Mouse (Mus musculus) neural tube, embryonic 12.5 days (tissue): Measurements from ENCODE around the gene Utp11. TPM values are rescaled to one million over a fixed set of nuclear protein-coding genes. Genes with fewer than 3 reads are reported as not detected.
"Not testable (repeated sequence)": the region's sequence is repeated elsewhere in the genome, so short reads cannot be mapped to it uniquely, and the experiment has no call there.

Experiments
- ATAC-seq: fragments of 200-750 bp; cut with Nextera tagmentation; 2 replicates; pipeline ENCODE4 v1.8.0; 2017; ENCODE audit warnings: low read depth, mild to moderate bottlenecking, moderate TSS enrichment, moderate library complexity; ENCODE audit not compliant: low FRiP score
- H3K27ac ChIP-seq: fragments of 300-500 bp; sonication (generic); 2 replicates; pipeline ENCODE4 v1.5.1; 2016
- H3K27me3 ChIP-seq: fragments of 300-500 bp; sonication (generic); replicated peaks from 2 replicates; pipeline ENCODE4 v1.6.1; 2016; ENCODE audit warnings: mild to moderate bottlenecking
- H3K36me3 ChIP-seq: fragments of 300-500 bp; sonication (generic); 2 replicates; pipeline ENCODE4 v1.6.1; 2016; ENCODE audit warnings: mild to moderate bottlenecking
- H3K4me1 ChIP-seq: fragments of 300-500 bp; sonication (generic); 2 replicates; pipeline ENCODE4 v1.6.1; 2016
- H3K4me2 ChIP-seq: fragments of 300-500 bp; sonication (generic); replicated peaks from 2 replicates; pipeline ENCODE4 v1.6.1; 2016; ENCODE audit warnings: mild to moderate bottlenecking
- H3K4me3 ChIP-seq: fragments of 300-500 bp; sonication (generic); 2 replicates; pipeline ENCODE4 v1.5.1; 2016
- H3K9ac ChIP-seq: fragments of 300-500 bp; sonication (generic); 2 replicates; pipeline ENCODE4 v1.6.1; 2016; ENCODE audit warnings: mild to moderate bottlenecking
- H3K9me3 ChIP-seq: fragments of 300-500 bp; sonication (generic); 2 replicates; pipeline ENCODE4 v1.6.1; 2016; ENCODE audit warnings: mild to moderate bottlenecking
- WGBS: fragments of 180-500 bp; shearing (Covaris S2); methylation state at CpG from one replicate; pipeline ENCODE4 v1.1.7; 2016; 5-methylcytosine and 5-hydroxymethylcytosine counted together
- polyA plus RNA-seq: library from polyadenylated mRNA; unstranded; fragments of >200 nt; fragmentation: Nextera tagmentation; extraction: Ambion mirVana; gene quantifications from 2 replicates; pipeline ENCODE4 v1.2.1, GENCODE M21; 2016

Utp11 gene
- polyA plus RNA-seq, 1 experiment from 2014 or later, result 58.5 TPM

- ATAC-seq, result no peak
- Histone ChIP-seq H3K9me3 (no peaks in the 10 kb centered on the region), H3K9ac (no peak overlapping the region), H3K4me3 (no peak overlapping the region), H3K27ac (no peak overlapping the region), H3K27me3 (peaks cover 19% of the 10 kb centered on the region), H3K4me2 (no peak overlapping the region), H3K36me3 (peaks cover 11% of the 10 kb centered on the region), H3K4me1 (peaks cover 26% of the 10 kb centered on the region)
- WGBS, result 83% methylated on average over 6 of the region's 6 CpGs
These were observed 19.2 kb upstream of the Utp11 start for GRCm38 (mm10) chr4:124712618-124713017.

- Histone ChIP-seq H3K4me3 (no peak overlapping the region), H3K36me3 (peaks cover under 1% of the 10 kb centered on the region), H3K9ac (no peak overlapping the region), H3K27me3 (peaks cover 19% of the 10 kb centered on the region), H3K4me2 (no peak overlapping the region), H3K27ac (no peak overlapping the region), H3K9me3 (no peaks in the 10 kb centered on the region), H3K4me1 (peaks cover 24% of the 10 kb centered on the region)
- ATAC-seq, result no peak
- 9% methylated on average over 5 of the region's 5 CpGs for WGBS
These were observed 17.4 kb upstream of the Utp11 start for GRCm38 (mm10) chr4:124710776-124711291.

GRCm38 (mm10) chr4:124709961-124710446 lies 16.6 kb upstream of the Utp11 start:
- no peak overlapping the region for H3K9ac ChIP-seq
- H3K4me1 ChIP-seq, result peaks cover 18% of the 10 kb centered on the region
- H3K9me3 ChIP-seq, result no peaks in the 10 kb centered on the region
- H3K27ac ChIP-seq, result no peak overlapping the region
- H3K36me3 ChIP-seq, result no peaks in the 10 kb centered on the region
- ATAC-seq, result no peak
- H3K4me2 ChIP-seq, result peak overlapping the region; percentile 54
- 3% methylated on average over 18 of the region's 18 CpGs for WGBS
- 0 out of 2 replicates have a peak overlapping the region, but pooled peaks have one; percentile 9 for H3K4me3 ChIP-seq
- peaks cover 19% of the 10 kb centered on the region for H3K27me3 ChIP-seq

GRCm38 (mm10) chr4:124708518-124709477 lies 15.4 kb upstream of the Utp11 start:
- Histone ChIP-seq H3K4me2 (peak overlapping the region; percentile 55), H3K9me3 (no peaks in the 10 kb centered on the region), H3K27ac (no peak overlapping the region), H3K9ac (no peak overlapping the region), H3K4me3 (peak overlapping the region; percentile 27), H3K4me1 (peaks cover 30% of the 10 kb centered on the region), H3K27me3 (peaks cover 19% of the 10 kb centered on the region), H3K36me3 (no peaks in the 10 kb centered on the region)
- 3% methylated on average over 41 of the region's 41 CpGs for WGBS
- no peak for ATAC-seq

- H3K27ac ChIP-seq, H3K9ac ChIP-seq, ATAC-seq, H3K36me3 ChIP-seq, H3K9me3 ChIP-seq, H3K4me3 ChIP-seq: not testable (repeated sequence)
- 30% methylated on average over 1 of the region's 1 CpGs for WGBS
- Histone ChIP-seq H3K4me1 (peaks cover 30% of the 10 kb centered on the region), H3K4me2 (peak overlapping the region; percentile 55; the same call in 1 of the 2 replicates), H3K27me3 (peaks cover 19% of the 10 kb centered on the region)
These were observed 14.8 kb upstream of the Utp11 start for GRCm38 (mm10) chr4:124708200-124708517.

GRCm38 (mm10) chr4:124707381-124708199 lies 14.2 kb upstream of the Utp11 start:
- H3K27ac ChIP-seq, H3K36me3 ChIP-seq, ATAC-seq, H3K9me3 ChIP-seq, H3K4me3 ChIP-seq, H3K9ac ChIP-seq, H3K4me2 ChIP-seq: not testable (repeated sequence)
- Histone ChIP-seq H3K4me1 (peaks cover 30% of the 10 kb centered on the region), H3K27me3 (peaks cover 19% of the 10 kb centered on the region)
- 90% methylated on average over 25 of the region's 25 CpGs for WGBS

GRCm38 (mm10) chr4:124705661-124706269 lies 12.4 kb upstream of the Utp11 start:
- Histone ChIP-seq H3K4me3 (no peak overlapping the region), H3K9ac (no peak overlapping the region), H3K4me1 (peaks cover 44% of the 10 kb centered on the region), H3K9me3 (no peaks in the 10 kb centered on the region), H3K4me2 (no peak overlapping the region), H3K36me3 (no peaks in the 10 kb centered on the region), H3K27ac (no peak overlapping the region), H3K27me3 (peaks cover 33% of the 10 kb centered on the region)
- WGBS, result 88% methylated on average over 23 of the region's 23 CpGs
- ATAC-seq, result no peak

GRCm38 (mm10) chr4:124704797-124705474 lies 11.5 kb upstream of the Utp11 start:
- H3K4me3 ChIP-seq, result no peak overlapping the region

GRCm38 (mm10) chr4:124703881-124704796 lies 10.7 kb upstream of the Utp11 start:
- Histone ChIP-seq H3K27ac (peak overlapping the region; percentile 20; the same call in 1 of the 2 replicates), H3K36me3 (no peaks in the 10 kb centered on the region), H3K9me3 (no peaks in the 10 kb centered on the region), H3K27me3 (peaks cover 29% of the 10 kb centered on the region), H3K4me1 (peaks cover 41% of the 10 kb centered on the region), H3K9ac (0 out of 2 replicates have a peak overlapping the region, but pooled peaks have one; percentile 17), H3K4me3 (no peak overlapping the region), H3K4me2 (peak overlapping the region; percentile 38)
- ATAC-seq, result no peak
- WGBS, result 6% methylated on average over 6 of the region's 6 CpGs

More at GRCm38 (mm10) chr4:124704797-124705474, 11.5 kb upstream of the Utp11 start:
- H3K4me1 ChIP-seq, result peaks cover 47% of the 10 kb centered on the region
- peak overlapping the region; percentile 20; the same call in 1 of the 2 replicates for H3K27ac ChIP-seq
- H3K36me3 ChIP-seq, result no peaks in the 10 kb centered on the region
- H3K27me3 ChIP-seq, result peaks cover 37% of the 10 kb centered on the region
- WGBS, result 29% methylated on average over 11 of the region's 11 CpGs
- H3K9me3 ChIP-seq, result no peaks in the 10 kb centered on the region
- no peak for ATAC-seq
- H3K9ac ChIP-seq, result 0 out of 2 replicates have a peak overlapping the region, but pooled peaks have one; percentile 17
- peak overlapping the region; percentile 38 for H3K4me2 ChIP-seq

- Histone ChIP-seq H3K4me2 (peak overlapping the region; percentile 38; the same call in 1 of the 2 replicates), H3K27me3 (peaks cover 21% of the 10 kb centered on the region), H3K36me3 (no peaks in the 10 kb centered on the region), H3K9ac (no peak overlapping the region), H3K4me1 (peaks cover 33% of the 10 kb centered on the region), H3K4me3 (no peak overlapping the region), H3K27ac (no peak overlapping the region), H3K9me3 (no peaks in the 10 kb centered on the region)
- 44% methylated on average over 2 of the region's 2 CpGs for WGBS
- ATAC-seq, result no peak
These were observed 10.0 kb upstream of the Utp11 start for GRCm38 (mm10) chr4:124703406-124703805.
